In the genomic region with DNA sequence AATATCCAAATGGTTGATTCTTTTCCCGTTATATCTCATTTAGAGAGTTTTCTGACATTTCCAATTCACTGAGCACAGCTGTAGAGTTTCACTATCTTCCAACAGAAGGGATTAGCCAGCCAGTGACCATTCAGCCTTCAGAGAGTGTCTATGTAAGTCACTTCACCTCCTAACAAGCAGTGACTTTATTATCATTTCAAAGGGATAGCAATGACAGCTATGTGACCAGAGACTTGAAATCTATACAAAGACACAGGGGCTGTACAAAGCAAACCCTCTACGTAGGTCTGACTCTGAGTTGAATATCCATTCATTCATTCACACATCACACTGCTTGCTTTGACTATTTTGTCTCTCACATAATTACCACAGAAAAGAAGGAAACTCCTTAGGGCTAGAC, we compare ENCODE assay signal across 16 mouse cellular contexts.
"Had no signal": no experiment of that assay in that cellular context is flagged by ENCODE, and none has a peak within 500 bp of the region (broad histone marks: within the 10 kb centered on the region; RNA-seq: fewer than 3 reads in every experiment).

No protein-coding gene starts in this region.

- H3K27me3 ChIP-seq: liver, embryonic 15.5 days; neural tube, embryonic 15.5 days; stomach, embryonic 15.5 days had no signal

- H3K4me3 ChIP-seq: layer of hippocampus, adult 2 months; limb, embryonic 10.5 days; liver, embryonic 15.5 days; myocyte; neural tube, embryonic 15.5 days; stomach, embryonic 15.5 days had no signal

- H3K4me1 ChIP-seq: limb, embryonic 10.5 days; liver, embryonic 15.5 days; neural tube, embryonic 15.5 days; stomach, embryonic 15.5 days had no signal

- H3K4me2 ChIP-seq: liver, embryonic 11.5 days; liver, embryonic 15.5 days; lung, embryonic 14.5 days; neural tube, embryonic 15.5 days; stomach, embryonic 15.5 days had no signal

- H3K9ac ChIP-seq: liver, embryonic 15.5 days; lung, embryonic 14.5 days; neural tube, embryonic 15.5 days; stomach, embryonic 15.5 days had no signal

- H3K9me3 ChIP-seq: limb, embryonic 10.5 days; liver, embryonic 15.5 days; neural tube, embryonic 15.5 days; stomach, embryonic 15.5 days had no signal

- H3K27ac ChIP-seq: layer of hippocampus, adult 2 months; limb, embryonic 10.5 days; liver, embryonic 15.5 days; neural tube, embryonic 15.5 days; stomach, embryonic 15.5 days had no signal

- ATAC-seq: inflammation-experienced regulatory T-cells, adult 6 months had no signal

- H3K36me3 ChIP-seq: limb, embryonic 10.5 days; liver, embryonic 15.5 days; neural tube, embryonic 15.5 days; stomach, embryonic 15.5 days had no signal

- DNase-seq: kidney, adult 18-20 months; kidney, postnatal 10 days; kidney, postnatal 4 days; lung, embryonic 14.5 days; lung, postnatal 10 days; lung, postnatal 4 days; right cerebral cortex, postnatal 14 days; thymus, postnatal 4 days had no signal
